Mouse (Mus musculus) megakaryocyte, adult 5-6 weeks (primary cell): ENCODE data around the gene Snx8. TPM values are rescaled to one million over a fixed set of nuclear protein-coding genes. Genes with fewer than 3 reads are reported as not detected.

Source experiments
- total RNA-seq, 2 experiments: library from RNA; stranded (forward) in 1 of 2; stranded (reverse) in 1 of 2; fragments of 153-499, 151-499 nt in 1 of 2; fragments of 221-1000, 200-1000 nt in 1 of 2; gene quantifications; 2 replicates each; pipeline versions ENCODE4 v1.2.3 to v1.2.4; 2015 to 2017

Snx8 gene
- total RNA-seq, 2 experiments from 2014 or later: 2.8 to 8.3 TPM

Other genes with a start within 250 kb of the Snx8 start
- gene Mad1l1, start 67.7 kb downstream of the Snx8 start, total RNA-seq (2015): 7.4 and 11.6 TPM in 2 replicates
- 45.0 and 46.6 TPM in 2 replicates for gene Mad1l1, start 67.7 kb downstream of the Snx8 start, total RNA-seq (2017)
- gene Nudt1, start 67.6 kb downstream of the Snx8 start, total RNA-seq (2015): 17.5 and 19.9 TPM in 2 replicates
- 11.6 and 18.4 TPM in 2 replicates for gene Nudt1, start 67.6 kb downstream of the Snx8 start, total RNA-seq (2017)
- 1.7 and 5.5 TPM in 2 replicates for gene Mrm2, start 57.4 kb downstream of the Snx8 start, total RNA-seq (2015)
- gene Mrm2, start 57.4 kb downstream of the Snx8 start, total RNA-seq (2017): 2.4 and 4.0 TPM in 2 replicates
- 82.3 and 108 TPM in 2 replicates for gene Eif3b, start 30.1 kb upstream of the Snx8 start, total RNA-seq (2015)
- gene Eif3b, start 30.1 kb upstream of the Snx8 start, total RNA-seq (2017): 43.2 and 74.9 TPM in 2 replicates
- gene Gm4869, start 56.4 kb upstream of the Snx8 start, total RNA-seq (2015): not detected in 2 replicates
- gene Gm4869, start 56.4 kb upstream of the Snx8 start, total RNA-seq (2017): not detected in 2 replicates
- gene Chst12, start 116.3 kb upstream of the Snx8 start, total RNA-seq (2015): 89.4 and 92.0 TPM in 2 replicates
- gene Chst12, start 116.3 kb upstream of the Snx8 start, total RNA-seq (2017): 41.7 and 44.5 TPM in 2 replicates
- not detected in 2 replicates for gene Grifin, start 175.8 kb upstream of the Snx8 start, total RNA-seq (2015)
- gene Grifin, start 175.8 kb upstream of the Snx8 start, total RNA-seq (2017): not detected in 2 replicates
- gene Lfng, start 218.1 kb upstream of the Snx8 start, total RNA-seq (2015): 21.3 and 23.2 TPM in 2 replicates
- gene Lfng, start 218.1 kb upstream of the Snx8 start, total RNA-seq (2017): 48.0 and 54.2 TPM in 2 replicates